ENCODE assay signal across 8 mouse cellular contexts in genomic region chr11:5862394-5863105, GRCm38 (mm10). TPM values are rescaled to one million over a fixed set of nuclear protein-coding genes. Genes with fewer than 3 reads are reported as not detected.
DNase-seq lines count a peak whose midpoint lies in the region; ATAC-seq and TF ChIP-seq lines count a peak whose summit lies in the region.

No protein-coding gene starts in this region.

- H3K36me3 ChIP-seq in heart, embryonic 10.5 days = peaks cover 29% of the 10 kb centered on the region
- no peaks in the 10 kb centered on the region for H3K36me3 ChIP-seq in hindbrain, embryonic 13.5 days
- H3K36me3 ChIP-seq in liver, embryonic 11.5 days (ENCODE audit: control insufficient read depth, insufficient read depth, low read length) = no peaks in the 10 kb centered on the region
- H3K36me3 ChIP-seq in small intestine, adult 2 months (ENCODE audit: control insufficient read depth, insufficient read depth, low read length) = no peaks in the 10 kb centered on the region

- WGBS in heart, embryonic 10.5 days = 15% methylated on average over 15 of the region's 15 CpGs
- 27% methylated on average over 15 of the region's 15 CpGs for WGBS in hindbrain, embryonic 13.5 days
- 19% methylated on average over 15 of the region's 15 CpGs for WGBS in liver, embryonic 11.5 days
- WGBS in small intestine, adult 2 months = 34% methylated on average over 15 of the region's 15 CpGs

- TF ChIP-seq CTCF in small intestine, adult 2 months (IDR thresholded peaks at IDR 0.05; ENCODE audit: extremely low read depth, insufficient read length, insufficient replicate concordance, low read depth, low read length) = no peak

- H3K9me3 ChIP-seq in heart, embryonic 10.5 days = no peaks in the 10 kb centered on the region
- H3K9me3 ChIP-seq in hindbrain, embryonic 13.5 days = no peaks in the 10 kb centered on the region
- H3K9me3 ChIP-seq in liver, embryonic 11.5 days (ENCODE audit: control insufficient read depth, low read length) = peaks cover 3% of the 10 kb centered on the region; the same call in 1 of the 2 replicates

- no peak for TF ChIP-seq POLR2A in small intestine, adult 2 months (IDR thresholded peaks at IDR 0.05; ENCODE audit: low read depth, low read length)

- ATAC-seq in hindbrain, embryonic 13.5 days (ENCODE audit: low FRiP score) = no peak
- no peak for ATAC-seq in liver, embryonic 11.5 days (replicated peaks; ENCODE audit: low FRiP score)

- DNase-seq in heart, embryonic 10.5 days (ENCODE audit: low spot score) = no peak
- DNase-seq in heart, postnatal 4 days = no peak
- no peak for DNase-seq in liver, embryonic 11.5 days (ENCODE audit: low spot score)
- DNase-seq in right cerebral cortex, postnatal 4 days = no peak
- no peak for DNase-seq in layer of hippocampus, postnatal 10 days (ENCODE audit: low spot score in 2 of 2)

- H3K9ac ChIP-seq in hindbrain, embryonic 13.5 days = 0 out of 2 replicates have a peak overlapping the region, but pooled peaks have one; percentile 67
- H3K9ac ChIP-seq in liver, embryonic 11.5 days (ENCODE audit: low read depth, low read length) = peak overlapping the region; percentile 55; the same call in 1 of the 2 replicates

- H3K27ac ChIP-seq in heart, embryonic 10.5 days = peak overlapping the region; percentile 89
- no peak overlapping the region for H3K27ac ChIP-seq in brown adipose tissue, adult 24 weeks (replicated peaks; ENCODE audit: low read depth, low read length)
- H3K27ac ChIP-seq in hindbrain, embryonic 13.5 days = no peak overlapping the region
- no peak overlapping the region for H3K27ac ChIP-seq in liver, embryonic 11.5 days (ENCODE audit: low read depth, low read length)
- H3K27ac ChIP-seq in small intestine, adult 2 months (ENCODE audit: insufficient read depth, low read depth, low read length) = no peak overlapping the region

- H3K4me1 ChIP-seq in heart, embryonic 10.5 days = peaks cover 39% of the 10 kb centered on the region
- H3K4me1 ChIP-seq in brown adipose tissue, adult 24 weeks (ENCODE audit: control insufficient read depth, insufficient read depth, insufficient read length, low read length) = no peaks in the 10 kb centered on the region
- H3K4me1 ChIP-seq in hindbrain, embryonic 13.5 days (replicated peaks) = peaks cover 17% of the 10 kb centered on the region
- peaks cover 7% of the 10 kb centered on the region; the same call in 1 of the 2 replicates for H3K4me1 ChIP-seq in liver, embryonic 11.5 days (replicated peaks; ENCODE audit: control insufficient read depth, insufficient read depth, low read length)
- H3K4me1 ChIP-seq in small intestine, adult 2 months (ENCODE audit: control insufficient read depth, insufficient read depth, insufficient read length, low read length) = peaks cover 2% of the 10 kb centered on the region; the same call in 1 of the 2 replicates

- peaks cover 41% of the 10 kb centered on the region for H3K27me3 ChIP-seq in heart, embryonic 10.5 days (ENCODE audit: insufficient read depth, poor library complexity, severe bottlenecking)
- peaks cover 53% of the 10 kb centered on the region for H3K27me3 ChIP-seq in hindbrain, embryonic 13.5 days
- peaks cover 33% of the 10 kb centered on the region for H3K27me3 ChIP-seq in liver, embryonic 11.5 days (replicated peaks; ENCODE audit: control insufficient read depth, insufficient read depth, low read length)
- H3K27me3 ChIP-seq in small intestine, adult 2 months (ENCODE audit: control insufficient read depth, insufficient read depth, low read length) = peaks cover 15% of the 10 kb centered on the region; the same call in 1 of the 2 replicates

- peak overlapping the region; percentile 62 for H3K4me2 ChIP-seq in hindbrain, embryonic 13.5 days
- H3K4me2 ChIP-seq in liver, embryonic 11.5 days = peak overlapping the region; percentile 67

- H3K4me3 ChIP-seq in heart, embryonic 10.5 days = peak overlapping the region; percentile 69
- H3K4me3 ChIP-seq in brown adipose tissue, adult 24 weeks (ENCODE audit: insufficient read depth, low read depth, low read length) = peak overlapping the region; percentile 52
- H3K4me3 ChIP-seq in hindbrain, embryonic 13.5 days = peak overlapping the region; percentile 36
- peak overlapping the region; percentile 48 for H3K4me3 ChIP-seq in liver, embryonic 11.5 days (ENCODE audit: low read depth, low read length)
- H3K4me3 ChIP-seq in small intestine, adult 2 months (ENCODE audit: low read depth, low read length) = peak overlapping the region; percentile 58

RNA-seq across cellular contexts. Expression of gene Aebp1, which starts 0.8 kb away (rescaled TPM):
- 22.4 and 25.7 TPM in 2 replicates for polyA plus RNA-seq in heart, embryonic 10.5 days (2016; fragmentation: Nextera tagmentation; extraction: Ambion mirVana)
- total RNA-seq in heart, postnatal 4 days (2021) = 10 to 100 TPM; 38.7 to 39.6 TPM
- 9.8 and 10.7 TPM in 2 replicates for polyA plus RNA-seq in brown adipose tissue, adult 24 weeks (2012; ENCODE audit: insufficient read depth, insufficient read length, missing spikeins)
- polyA plus RNA-seq in hindbrain, embryonic 13.5 days (2015; fragmentation: Nextera tagmentation; extraction: Ambion mirVana) = 21.9 and 24.5 TPM in 2 replicates
- polyA plus RNA-seq in liver, embryonic 11.5 days (2014; fragmentation: Nextera tagmentation; extraction: Ambion mirVana) = 11.3 TPM in 2 replicates
- polyA plus RNA-seq in small intestine, adult 2 months (2012; rRNA removed) = 12.4 and 14.2 TPM in 2 replicates
- 10 to 100 TPM; 13.0 to 16.0 TPM for total RNA-seq in layer of hippocampus, postnatal 10 days (2021)

RNA-seq across cellular contexts. Expression of gene Pold2, which starts 15.5 kb away (rescaled TPM):
- 140 and 162 TPM in 2 replicates for polyA plus RNA-seq in heart, embryonic 10.5 days (2016; fragmentation: Nextera tagmentation; extraction: Ambion mirVana)
- 10 to 100 TPM; 68.5 to 70.2 TPM for total RNA-seq in heart, postnatal 4 days (2021)
- polyA plus RNA-seq in brown adipose tissue, adult 24 weeks (2012; ENCODE audit: insufficient read depth, insufficient read length, missing spikeins) = 33.6 and 43.7 TPM in 2 replicates
- polyA plus RNA-seq in hindbrain, embryonic 13.5 days (2015; fragmentation: Nextera tagmentation; extraction: Ambion mirVana) = 54.3 and 57.0 TPM in 2 replicates
- 151 and 158 TPM in 2 replicates for polyA plus RNA-seq in liver, embryonic 11.5 days (2014; fragmentation: Nextera tagmentation; extraction: Ambion mirVana)
- 132 and 133 TPM in 2 replicates for polyA plus RNA-seq in small intestine, adult 2 months (2012; rRNA removed)
- total RNA-seq in layer of hippocampus, postnatal 10 days (2021) = 10 to 100 TPM; 21.5 to 32.3 TPM

RNA-seq across cellular contexts. Expression of gene Polm, which starts 24.7 kb away (rescaled TPM):
- 8.9 and 11.1 TPM in 2 replicates for polyA plus RNA-seq in heart, embryonic 10.5 days (2016; fragmentation: Nextera tagmentation; extraction: Ambion mirVana)
- 1 to 10 TPM; 5.6 to 6.5 TPM for total RNA-seq in heart, postnatal 4 days (2021)
- 2.1 and 2.9 TPM in 2 replicates for polyA plus RNA-seq in brown adipose tissue, adult 24 weeks (2012; ENCODE audit: insufficient read depth, insufficient read length, missing spikeins)
- 5.3 and 6.6 TPM in 2 replicates for polyA plus RNA-seq in hindbrain, embryonic 13.5 days (2015; fragmentation: Nextera tagmentation; extraction: Ambion mirVana)
- 6.0 and 6.2 TPM in 2 replicates for polyA plus RNA-seq in liver, embryonic 11.5 days (2014; fragmentation: Nextera tagmentation; extraction: Ambion mirVana)
- 23.2 and 37.7 TPM in 2 replicates for polyA plus RNA-seq in small intestine, adult 2 months (2012; rRNA removed)
- 10 to 100 TPM in 1 of 2 experiments, 1 to 10 TPM in 1; 9.4 to 13.2 TPM for total RNA-seq in layer of hippocampus, postnatal 10 days (2021)

RNA-seq across cellular contexts. Expression of gene Myl7, which starts 36.0 kb away (rescaled TPM):
- 6,952 and 8,117 TPM in 2 replicates for polyA plus RNA-seq in heart, embryonic 10.5 days (2016; fragmentation: Nextera tagmentation; extraction: Ambion mirVana)
- 1,000 to 10,000 TPM; 1,420 to 1,616 TPM for total RNA-seq in heart, postnatal 4 days (2021)
- polyA plus RNA-seq in brown adipose tissue, adult 24 weeks (2012; ENCODE audit: insufficient read depth, insufficient read length, missing spikeins) = not detected in 2 replicates
- 1.9 and 2.7 TPM in 2 replicates for polyA plus RNA-seq in hindbrain, embryonic 13.5 days (2015; fragmentation: Nextera tagmentation; extraction: Ambion mirVana)
- polyA plus RNA-seq in liver, embryonic 11.5 days (2014; fragmentation: Nextera tagmentation; extraction: Ambion mirVana) = 73.1 and 156 TPM in 2 replicates
- polyA plus RNA-seq in small intestine, adult 2 months (2012; rRNA removed) = 4.3 and 9.7 TPM in 2 replicates
- total RNA-seq in layer of hippocampus, postnatal 10 days (2021) = not detected

RNA-seq across cellular contexts. Expression of gene Pgam2, which starts 59.0 kb away (rescaled TPM):
- 479 and 714 TPM in 2 replicates for polyA plus RNA-seq in heart, embryonic 10.5 days (2016; fragmentation: Nextera tagmentation; extraction: Ambion mirVana)
- total RNA-seq in heart, postnatal 4 days (2021) = 100 to 1,000 TPM; 715 to 738 TPM
- polyA plus RNA-seq in brown adipose tissue, adult 24 weeks (2012; ENCODE audit: insufficient read depth, insufficient read length, missing spikeins) = 40.4 and 46.7 TPM in 2 replicates
- 3.4 and 4.3 TPM in 2 replicates for polyA plus RNA-seq in hindbrain, embryonic 13.5 days (2015; fragmentation: Nextera tagmentation; extraction: Ambion mirVana)
- polyA plus RNA-seq in liver, embryonic 11.5 days (2014; fragmentation: Nextera tagmentation; extraction: Ambion mirVana) = 6.0 and 12.1 TPM in 2 replicates
- polyA plus RNA-seq in small intestine, adult 2 months (2012; rRNA removed) = 0.35 TPM in 1 of 2 replicates, not detected in the other
- total RNA-seq in layer of hippocampus, postnatal 10 days (2021) = 1 to 10 TPM; 7.0 to 7.4 TPM
